Mouse (Mus musculus): ENCODE measurements around the gene Notch1. TPM values are rescaled to one million over a fixed set of nuclear protein-coding genes. Genes with fewer than 3 reads are reported as not detected.

Notch1 gene
- polyA plus RNA-seq, 1 experiment from 2014 or later = 29.5 TPM

DNA sequence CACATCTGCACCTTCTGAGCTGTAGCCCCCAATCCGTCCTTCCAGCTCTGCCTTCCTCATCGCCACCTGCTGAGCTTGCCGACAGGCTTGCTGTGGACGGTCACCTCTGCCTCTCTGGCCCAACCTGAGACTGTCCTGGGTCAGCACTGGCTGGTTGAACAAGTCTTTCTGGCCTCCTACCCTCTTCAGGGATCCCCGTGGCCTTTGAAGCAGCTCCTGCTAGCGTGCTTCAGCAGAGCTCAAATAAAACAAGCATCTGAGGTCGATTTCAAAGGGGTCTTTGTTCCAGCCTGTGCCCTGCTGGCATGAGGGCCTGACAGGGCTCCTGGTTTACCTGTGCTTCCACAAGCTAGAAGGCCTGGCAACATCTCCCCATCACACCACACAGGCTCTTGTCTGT is 24.3 kb upstream of the Notch1 start:
- no peaks in the 10 kb centered on the region for H3K9me3 ChIP-seq (ENCODE audit: control insufficient read depth, low read depth, low read length)
- peaks cover 10% of the 10 kb centered on the region for H3K4me1 ChIP-seq (ENCODE audit: control insufficient read depth, insufficient read depth, low read length)
- H3K4me2 ChIP-seq (replicated peaks; ENCODE audit: low read depth, low read length) = no peak overlapping the region
- ATAC-seq (ENCODE audit: insufficient number of reproducible peaks, insufficient read depth, low FRiP score, low read depth) = no peak
- no peak overlapping the region for H3K9ac ChIP-seq (replicated peaks; ENCODE audit: low read depth, low read length)
- H3K27me3 ChIP-seq (ENCODE audit: control insufficient read depth, insufficient read depth, low read length) = no peaks in the 10 kb centered on the region
- WGBS = 47% methylated on average over 7 of the region's 7 CpGs
- no peak overlapping the region for H3K4me3 ChIP-seq (ENCODE audit: low read depth, low read length)
- H3K27ac ChIP-seq (ENCODE audit: low read length) = no peak overlapping the region
- H3K36me3 ChIP-seq (ENCODE audit: control insufficient read depth, insufficient read depth, low read length) = no peaks in the 10 kb centered on the region

DNA sequence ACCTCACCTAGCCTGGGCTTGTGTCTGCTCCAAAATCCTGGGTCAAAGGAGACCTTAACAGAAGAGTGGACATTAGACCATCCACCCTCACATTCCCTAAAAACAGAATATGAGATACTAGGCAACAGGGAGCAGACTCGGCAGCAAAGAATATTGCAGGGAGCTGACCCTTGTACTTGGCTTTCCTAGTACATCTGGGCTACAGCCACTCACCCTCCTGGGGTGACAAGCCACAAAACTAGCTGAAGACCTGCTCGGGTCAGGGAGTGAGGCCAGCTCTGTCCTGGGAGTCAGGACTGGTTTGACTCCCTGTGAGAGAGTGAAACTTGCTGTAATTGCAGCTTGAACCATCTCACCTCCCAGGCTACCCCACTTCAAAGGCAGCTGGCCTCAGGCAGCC is 23.1 kb upstream of the Notch1 start:
- WGBS = 59% methylated on average over 2 of the region's 2 CpGs
- ATAC-seq (ENCODE audit: insufficient number of reproducible peaks, insufficient read depth, low FRiP score, low read depth) = no peak
- H3K4me1 ChIP-seq (ENCODE audit: control insufficient read depth, insufficient read depth, low read length) = peaks cover 10% of the 10 kb centered on the region
- H3K36me3 ChIP-seq (ENCODE audit: control insufficient read depth, insufficient read depth, low read length) = no peaks in the 10 kb centered on the region
- no peaks in the 10 kb centered on the region for H3K27me3 ChIP-seq (ENCODE audit: control insufficient read depth, insufficient read depth, low read length)
- no peaks in the 10 kb centered on the region for H3K9me3 ChIP-seq (ENCODE audit: control insufficient read depth, low read depth, low read length)
- H3K4me2 ChIP-seq (replicated peaks; ENCODE audit: low read depth, low read length) = no peak overlapping the region
- no peak overlapping the region for H3K9ac ChIP-seq (replicated peaks; ENCODE audit: low read depth, low read length)
- H3K4me3 ChIP-seq (ENCODE audit: low read depth, low read length) = no peak overlapping the region
- no peak overlapping the region for H3K27ac ChIP-seq (ENCODE audit: low read length)

DNA sequence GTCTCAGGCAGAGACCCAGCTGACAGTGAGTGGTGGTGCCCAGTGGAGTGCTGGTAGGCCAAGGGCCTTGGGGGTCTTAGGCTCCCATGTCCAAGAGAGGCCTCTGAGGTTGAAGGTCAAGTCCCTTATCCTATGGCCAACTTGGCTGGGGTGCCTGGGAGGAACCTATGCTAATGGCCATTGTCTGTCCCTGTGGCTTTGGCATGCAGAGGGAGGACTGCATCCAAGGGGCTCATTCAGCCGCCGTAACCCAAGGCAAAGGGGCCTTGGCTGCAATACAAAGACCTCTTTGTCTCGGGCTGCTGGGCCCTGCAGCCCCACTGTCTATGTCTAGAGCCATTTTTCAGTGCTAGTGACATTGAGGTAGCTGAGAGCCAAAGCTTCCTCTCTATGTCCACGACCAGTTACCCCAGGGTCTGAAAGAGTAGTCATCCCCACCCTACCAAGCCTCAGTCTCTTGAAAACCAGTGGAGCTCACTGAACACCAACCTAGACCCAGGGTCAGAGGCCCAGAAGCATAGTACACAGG is 19.1 kb upstream of the Notch1 start:
- Histone ChIP-seq H3K9ac (replicated peaks; ENCODE audit: low read depth, low read length) (no peak overlapping the region), H3K9me3 (ENCODE audit: control insufficient read depth, low read depth, low read length) (no peaks in the 10 kb centered on the region), H3K4me1 (ENCODE audit: control insufficient read depth, insufficient read depth, low read length) (no peaks in the 10 kb centered on the region), H3K27me3 (ENCODE audit: control insufficient read depth, insufficient read depth, low read length) (no peaks in the 10 kb centered on the region), H3K4me3 (ENCODE audit: low read depth, low read length) (no peak overlapping the region), H3K36me3 (ENCODE audit: control insufficient read depth, insufficient read depth, low read length) (no peaks in the 10 kb centered on the region), H3K4me2 (replicated peaks; ENCODE audit: low read depth, low read length) (no peak overlapping the region), H3K27ac (ENCODE audit: low read length) (no peak overlapping the region)
- WGBS = 66% methylated on average over 4 of the region's 4 CpGs
- ATAC-seq (ENCODE audit: insufficient number of reproducible peaks, insufficient read depth, low FRiP score, low read depth) = no peak

DNA sequence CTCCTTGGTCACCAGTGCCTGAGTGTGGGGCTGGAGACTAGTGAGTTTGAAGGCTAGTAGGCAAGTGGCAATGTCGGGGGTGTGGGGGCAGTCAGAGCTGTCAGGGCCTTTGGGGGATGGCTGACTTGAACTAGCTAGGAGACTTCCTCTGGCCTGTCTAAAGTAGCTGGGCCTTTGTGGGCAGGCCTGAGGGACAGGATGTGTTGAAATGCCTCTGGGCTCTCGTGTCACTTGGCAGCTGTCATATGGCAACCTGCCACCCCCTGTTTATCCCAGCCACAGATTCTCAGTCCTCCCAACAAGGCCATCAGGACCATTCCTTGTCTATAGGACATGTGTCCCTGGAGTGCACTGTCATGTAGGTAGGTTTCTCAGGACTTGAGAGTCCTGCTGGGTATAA is 18.2 kb upstream of the Notch1 start:
- WGBS = 82% methylated on average over 2 of the region's 2 CpGs
- Histone ChIP-seq H3K4me3 (ENCODE audit: low read depth, low read length) (no peak overlapping the region), H3K9ac (replicated peaks; ENCODE audit: low read depth, low read length) (no peak overlapping the region), H3K9me3 (ENCODE audit: control insufficient read depth, low read depth, low read length) (no peaks in the 10 kb centered on the region), H3K4me1 (ENCODE audit: control insufficient read depth, insufficient read depth, low read length) (no peaks in the 10 kb centered on the region), H3K4me2 (replicated peaks; ENCODE audit: low read depth, low read length) (no peak overlapping the region), H3K27ac (ENCODE audit: low read length) (no peak overlapping the region), H3K36me3 (ENCODE audit: control insufficient read depth, insufficient read depth, low read length) (no peaks in the 10 kb centered on the region), H3K27me3 (ENCODE audit: control insufficient read depth, insufficient read depth, low read length) (no peaks in the 10 kb centered on the region)
- no peak for ATAC-seq (ENCODE audit: insufficient number of reproducible peaks, insufficient read depth, low FRiP score, low read depth)

DNA sequence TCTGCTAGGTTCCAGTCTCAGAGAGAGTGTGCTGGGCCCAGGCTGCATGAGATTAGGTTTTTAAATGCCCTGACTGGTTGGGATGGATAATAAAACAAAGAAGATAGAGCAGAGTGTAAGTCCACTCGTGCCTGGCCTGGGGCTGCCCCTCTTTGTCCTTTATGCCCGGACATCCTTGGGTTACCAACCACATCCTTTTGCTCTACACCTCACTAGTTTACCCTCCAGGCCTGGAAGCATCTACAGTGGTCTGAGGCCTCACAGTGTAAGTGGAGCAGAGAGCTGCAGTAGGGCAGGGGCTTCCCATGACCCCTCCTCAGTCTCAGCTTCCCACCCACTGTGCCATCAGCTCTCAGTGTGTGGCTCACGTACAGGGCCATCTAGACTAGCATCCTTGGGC is 17.7 kb upstream of the Notch1 start:
- H3K4me3 ChIP-seq (ENCODE audit: low read depth, low read length) = no peak overlapping the region
- H3K9ac ChIP-seq (replicated peaks; ENCODE audit: low read depth, low read length) = no peak overlapping the region
- 81% methylated on average over 3 of the region's 3 CpGs for WGBS
- no peak for ATAC-seq (ENCODE audit: insufficient number of reproducible peaks, insufficient read depth, low FRiP score, low read depth)
- H3K27me3 ChIP-seq (ENCODE audit: control insufficient read depth, insufficient read depth, low read length) = no peaks in the 10 kb centered on the region
- no peak overlapping the region for H3K4me2 ChIP-seq (replicated peaks; ENCODE audit: low read depth, low read length)
- H3K36me3 ChIP-seq (ENCODE audit: control insufficient read depth, insufficient read depth, low read length) = no peaks in the 10 kb centered on the region
- no peak overlapping the region for H3K27ac ChIP-seq (ENCODE audit: low read length)
- H3K4me1 ChIP-seq (ENCODE audit: control insufficient read depth, insufficient read depth, low read length) = no peaks in the 10 kb centered on the region
- no peaks in the 10 kb centered on the region for H3K9me3 ChIP-seq (ENCODE audit: control insufficient read depth, low read depth, low read length)

DNA sequence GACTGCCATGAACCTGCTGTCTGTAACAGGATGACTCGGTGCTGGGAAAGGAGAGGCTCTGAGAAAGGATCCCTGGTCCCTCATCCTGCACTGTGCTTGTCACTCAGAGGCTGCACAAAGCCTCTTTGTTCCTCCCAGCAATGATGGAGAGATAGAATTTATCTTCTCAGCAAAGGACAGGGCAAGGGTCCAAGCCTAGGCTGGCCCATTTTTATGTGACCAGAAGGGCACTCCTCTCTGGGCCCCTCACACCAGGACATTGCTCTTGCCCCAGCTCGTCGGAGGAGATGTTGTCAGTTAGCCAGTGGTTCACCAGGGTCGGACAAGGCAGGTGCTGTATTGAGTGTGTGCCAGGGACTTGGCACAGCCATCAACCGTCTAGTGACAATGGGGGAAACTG is 16.8 kb upstream of the Notch1 start:
- Histone ChIP-seq H3K9me3 (ENCODE audit: control insufficient read depth, low read depth, low read length) (no peaks in the 10 kb centered on the region), H3K4me2 (replicated peaks; ENCODE audit: low read depth, low read length) (no peak overlapping the region), H3K9ac (replicated peaks; ENCODE audit: low read depth, low read length) (no peak overlapping the region), H3K4me3 (ENCODE audit: low read depth, low read length) (no peak overlapping the region), H3K36me3 (ENCODE audit: control insufficient read depth, insufficient read depth, low read length) (no peaks in the 10 kb centered on the region), H3K27me3 (ENCODE audit: control insufficient read depth, insufficient read depth, low read length) (no peaks in the 10 kb centered on the region), H3K27ac (ENCODE audit: low read length) (no peak overlapping the region), H3K4me1 (ENCODE audit: control insufficient read depth, insufficient read depth, low read length) (no peaks in the 10 kb centered on the region)
- no peak for ATAC-seq (ENCODE audit: insufficient number of reproducible peaks, insufficient read depth, low FRiP score, low read depth)
- WGBS = 55% methylated on average over 5 of the region's 5 CpGs

DNA sequence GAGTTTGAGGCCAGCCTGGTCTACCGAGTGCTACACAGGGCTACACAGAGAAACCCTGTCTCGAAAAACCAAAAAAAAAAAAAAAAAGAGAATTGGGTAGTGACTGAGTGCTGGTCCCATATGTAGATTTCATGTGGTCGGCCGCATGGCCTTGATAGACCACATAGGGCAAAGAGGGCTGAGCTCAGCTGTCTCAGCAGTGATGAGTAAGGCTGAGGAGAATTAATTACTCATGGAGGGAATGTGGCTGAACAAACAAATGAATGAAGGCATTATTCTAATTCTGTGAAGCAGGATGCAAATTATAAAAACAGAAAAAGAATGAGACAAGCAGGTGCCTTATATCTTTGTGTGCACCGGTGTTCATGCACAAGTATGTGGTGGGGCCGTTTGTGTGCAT is 15.4 kb upstream of the Notch1 start:
- no peak for ATAC-seq (ENCODE audit: insufficient number of reproducible peaks, insufficient read depth, low FRiP score, low read depth)
- H3K36me3 ChIP-seq (ENCODE audit: control insufficient read depth, insufficient read depth, low read length) = no peaks in the 10 kb centered on the region
- H3K27ac ChIP-seq (ENCODE audit: low read length) = no peak overlapping the region
- peaks cover 1% of the 10 kb centered on the region; the same call in 1 of the 2 replicates for H3K4me1 ChIP-seq (ENCODE audit: control insufficient read depth, insufficient read depth, low read length)
- H3K4me2 ChIP-seq (replicated peaks; ENCODE audit: low read depth, low read length) = no peak overlapping the region
- no peaks in the 10 kb centered on the region for H3K9me3 ChIP-seq (ENCODE audit: control insufficient read depth, low read depth, low read length)
- H3K9ac ChIP-seq (replicated peaks; ENCODE audit: low read depth, low read length) = no peak overlapping the region
- 81% methylated on average over 6 of the region's 6 CpGs for WGBS
- H3K4me3 ChIP-seq (ENCODE audit: low read depth, low read length) = no peak overlapping the region
- H3K27me3 ChIP-seq (ENCODE audit: control insufficient read depth, insufficient read depth, low read length) = no peaks in the 10 kb centered on the region

DNA sequence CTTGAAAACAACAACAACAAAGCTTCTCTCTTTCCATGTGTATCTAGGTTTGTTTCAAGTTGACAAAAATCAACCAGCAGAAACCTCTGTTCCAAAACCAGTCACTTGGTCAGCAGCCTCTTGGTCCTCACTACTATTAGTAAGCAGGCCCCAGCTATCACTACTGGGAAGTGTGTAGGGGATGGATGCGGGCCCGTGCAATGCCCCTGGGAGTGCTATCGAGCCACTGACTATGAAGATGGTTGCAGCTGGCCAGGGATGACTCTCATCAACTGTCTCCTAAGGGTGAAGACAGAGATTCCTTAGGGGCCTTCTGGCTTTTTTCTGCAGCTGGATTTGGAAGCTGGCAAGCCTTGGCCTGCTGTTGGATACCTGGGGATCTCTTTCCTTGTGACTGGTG is 13.4 kb upstream of the Notch1 start:
- Histone ChIP-seq H3K9me3 (ENCODE audit: control insufficient read depth, low read depth, low read length) (no peaks in the 10 kb centered on the region), H3K36me3 (ENCODE audit: control insufficient read depth, insufficient read depth, low read length) (no peaks in the 10 kb centered on the region), H3K4me2 (replicated peaks; ENCODE audit: low read depth, low read length) (no peak overlapping the region), H3K4me1 (ENCODE audit: control insufficient read depth, insufficient read depth, low read length) (peaks cover 21% of the 10 kb centered on the region), H3K4me3 (ENCODE audit: low read depth, low read length) (no peak overlapping the region), H3K9ac (replicated peaks; ENCODE audit: low read depth, low read length) (no peak overlapping the region), H3K27me3 (ENCODE audit: control insufficient read depth, insufficient read depth, low read length) (no peaks in the 10 kb centered on the region), H3K27ac (ENCODE audit: low read length) (no peak overlapping the region)
- ATAC-seq (ENCODE audit: insufficient number of reproducible peaks, insufficient read depth, low FRiP score, low read depth) = no peak
- 68% methylated on average over 3 of the region's 3 CpGs for WGBS

DNA sequence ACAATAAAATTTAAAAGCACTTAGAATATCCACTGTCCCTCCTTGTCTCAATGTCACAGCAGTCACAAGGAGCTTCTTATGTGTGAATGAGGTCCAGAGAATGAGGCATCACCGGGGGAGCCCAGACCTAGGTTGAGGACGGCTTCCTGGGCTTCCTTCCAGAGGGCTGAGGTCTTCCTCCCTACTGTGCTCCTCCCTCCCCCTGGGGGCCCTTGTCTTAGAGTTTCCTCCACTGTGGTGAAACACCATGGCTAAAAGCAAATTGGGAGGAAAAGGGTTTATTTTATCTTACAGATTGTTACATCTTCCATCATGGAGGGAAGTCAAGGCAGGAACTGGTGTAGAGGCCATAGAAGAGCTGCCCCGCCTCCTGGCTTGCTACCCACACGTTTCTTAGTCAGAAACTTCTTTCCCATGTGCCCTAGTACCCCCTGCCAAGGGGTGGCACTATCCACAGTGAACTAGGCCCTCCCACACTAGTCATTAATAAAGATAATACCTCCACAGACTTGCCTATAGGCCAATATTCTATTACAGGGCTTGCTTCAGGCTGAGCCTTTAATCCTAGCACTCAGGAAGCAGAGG is 12.8 kb upstream of the Notch1 start:
- H3K27ac ChIP-seq (ENCODE audit: low read length) = no peak overlapping the region
- H3K4me2 ChIP-seq (replicated peaks; ENCODE audit: low read depth, low read length) = no peak overlapping the region
- H3K27me3 ChIP-seq (ENCODE audit: control insufficient read depth, insufficient read depth, low read length) = no peaks in the 10 kb centered on the region
- no peak for ATAC-seq (ENCODE audit: insufficient number of reproducible peaks, insufficient read depth, low FRiP score, low read depth)
- H3K4me1 ChIP-seq (ENCODE audit: control insufficient read depth, insufficient read depth, low read length) = peaks cover 24% of the 10 kb centered on the region
- H3K9ac ChIP-seq (replicated peaks; ENCODE audit: low read depth, low read length) = no peak overlapping the region
- H3K4me3 ChIP-seq (ENCODE audit: low read depth, low read length) = no peak overlapping the region
- H3K9me3 ChIP-seq (ENCODE audit: control insufficient read depth, low read depth, low read length) = no peaks in the 10 kb centered on the region
- 60% methylated on average over 4 of the region's 4 CpGs for WGBS
- no peaks in the 10 kb centered on the region for H3K36me3 ChIP-seq (ENCODE audit: control insufficient read depth, insufficient read depth, low read length)
